Mouse (Mus musculus) myocyte (in vitro differentiated cells): Measurements from ENCODE around the gene Scoc. TPM values are rescaled to one million over a fixed set of nuclear protein-coding genes. Genes with fewer than 3 reads are reported as not detected.

Experiments used
- H3K27me3 ChIP-seq: one replicate; pipeline ENCODE4 v1.6.1; 2011; ENCODE audit not compliant: control insufficient read depth, insufficient read depth, insufficient read length
- H3K36me3 ChIP-seq: one replicate; pipeline ENCODE4 v1.6.1; 2011; ENCODE audit not compliant: control insufficient read depth, insufficient read depth
- H3K4me2 ChIP-seq: one replicate; pipeline ENCODE4 v1.6.1; 2011; ENCODE audit warnings: low read depth, control low read depth
- H3K4me3 ChIP-seq: one replicate; pipeline ENCODE4 v1.5.1; 2011; ENCODE audit warnings: mild to moderate bottlenecking, control low read depth, moderate library complexity
- H3K79me2 ChIP-seq: one replicate; pipeline ENCODE4 v1.6.1; 2011; ENCODE audit not compliant: control insufficient read depth, insufficient read depth
- H3ac ChIP-seq: one replicate; pipeline ENCODE4 v1.6.1; 2011; ENCODE audit not compliant: control insufficient read depth, insufficient read length
- CEBPB ChIP-seq: IDR thresholded peaks from 2 replicates; pipeline ENCODE4 v1.6.1; 2011; ENCODE audit warnings: mild to moderate bottlenecking, moderate library complexity; ENCODE audit not compliant: poor library complexity, insufficient read depth, severe bottlenecking
- E2F4 ChIP-seq: IDR thresholded peaks from one replicate; pipeline ENCODE4 v1.6.1; 2011; ENCODE audit warnings: mild to moderate bottlenecking, control low read depth, moderate library complexity; ENCODE audit not compliant: insufficient read depth
- MAX ChIP-seq: IDR thresholded peaks from one replicate; pipeline ENCODE4 v1.6.1; 2011; ENCODE audit warnings: low read depth, mild to moderate bottlenecking, control low read depth
- MYOD1 ChIP-seq, 3 experiments: IDR thresholded peaks; one replicate each; pipeline ENCODE4 v1.6.1; 2011; ENCODE audit warnings: control low read depth in 2 of 3, low read depth in 2 of 3, mild to moderate bottlenecking in 2 of 3, moderate library complexity in 1 of 3; ENCODE audit not compliant: insufficient read length in 2 of 3, control insufficient read depth in 1 of 3
- MYOG ChIP-seq, 3 experiments: IDR thresholded peaks; one replicate each; pipeline ENCODE4 v1.6.1; 2011; ENCODE audit warnings: control low read depth in 2 of 3, low read depth in 2 of 3, mild to moderate bottlenecking in 2 of 3; ENCODE audit not compliant: insufficient read length in 2 of 3, control insufficient read depth in 1 of 3, insufficient read depth in 1 of 3
- POLR2A ChIP-seq: IDR thresholded peaks from one replicate; pipeline ENCODE4 v1.6.1; 2011; ENCODE audit warnings: low read depth, mild to moderate bottlenecking, control low read depth, moderate library complexity; ENCODE audit not compliant: insufficient read length
- POLR2AphosphoS2 ChIP-seq: IDR thresholded peaks from one replicate; pipeline ENCODE4 v1.6.1; 2011; ENCODE audit warnings: low read depth, control low read depth; ENCODE audit not compliant: insufficient read length
- REST ChIP-seq: IDR thresholded peaks from one replicate; pipeline ENCODE4 v1.6.1; 2011; ENCODE audit warnings: mild to moderate bottlenecking, control low read depth, moderate library complexity; ENCODE audit not compliant: insufficient read depth, insufficient read length
- SRF ChIP-seq: IDR thresholded peaks from one replicate; pipeline ENCODE4 v1.6.1; 2011; ENCODE audit warnings: low read depth; ENCODE audit not compliant: control insufficient read depth, insufficient read length
- TCF12 ChIP-seq: IDR thresholded peaks from one replicate; pipeline ENCODE4 v1.6.1; 2011; ENCODE audit warnings: mild to moderate bottlenecking, control low read depth; ENCODE audit not compliant: poor library complexity, insufficient read depth, severe bottlenecking
- TCF3 ChIP-seq: IDR thresholded peaks from one replicate; pipeline ENCODE4 v1.6.1; 2011; ENCODE audit warnings: low read depth, control low read depth; ENCODE audit not compliant: insufficient read length
- USF1 ChIP-seq: IDR thresholded peaks from one replicate; pipeline ENCODE4 v1.6.1; 2011; ENCODE audit warnings: low read depth, mild to moderate bottlenecking, control low read depth, moderate library complexity
- polyA plus RNA-seq: library from polyadenylated mRNA; unstranded; fragments of >200 nt; fragmentation: generic; extraction: Trizol; gene quantifications from one replicate; pipeline ENCODE4 v1.2.1, GENCODE M21; 2012; ENCODE audit warnings: missing spikeins

Gene Scoc
- polyA plus RNA-seq, 1 experiment = 22.4 TPM

GRCm38 (mm10) chr8:83421354-83421753 is 36.8 kb downstream of the Scoc start:
- no peak overlapping the region for H3ac ChIP-seq
- TF ChIP-seq E2F4 = no peak
- no peak for TF ChIP-seq SRF
- no peak for TF ChIP-seq CEBPB
- no peak for TF ChIP-seq TCF3
- TF ChIP-seq MAX = no peak
- no peak for TF ChIP-seq TCF12
- no peak for TF ChIP-seq USF1
- TF ChIP-seq POLR2AphosphoS2 = no peak
- TF ChIP-seq REST = no peak
- TF ChIP-seq MYOD1 (IDR thresholded peaks at IDR 0.05; ENCODE audit: control insufficient read depth in 1 of 3, insufficient read length in 2 of 3, low read depth in 2 of 3) = no peak
- TF ChIP-seq MYOG (IDR thresholded peaks at IDR 0.05; ENCODE audit: control insufficient read depth in 1 of 3, insufficient read depth in 1 of 3, insufficient read length in 2 of 3, low read depth in 2 of 3) = no peak
- no peak overlapping the region for H3K4me3 ChIP-seq
- no peaks in the 10 kb centered on the region for H3K36me3 ChIP-seq
- H3K79me2 ChIP-seq = no peaks in the 10 kb centered on the region
- H3K4me2 ChIP-seq = no peak overlapping the region
- H3K27me3 ChIP-seq = peaks cover 9% of the 10 kb centered on the region

GRCm38 (mm10) chr8:83418805-83419516 is 39.2 kb downstream of the Scoc start:
- Histone ChIP-seq H3K4me3 (no peak overlapping the region), H3K27me3 (peaks cover 13% of the 10 kb centered on the region), H3K36me3 (no peaks in the 10 kb centered on the region), H3ac (no peak overlapping the region), H3K79me2 (no peaks in the 10 kb centered on the region), H3K4me2 (no peak overlapping the region)
- TF ChIP-seq TCF12 (no peak), REST (no peak), POLR2A (no peak), MYOG (IDR thresholded peaks at IDR 0.05; ENCODE audit: control insufficient read depth in 1 of 3, insufficient read depth in 1 of 3, insufficient read length in 2 of 3, low read depth in 2 of 3) (no peak), POLR2AphosphoS2 (no peak), TCF3 (no peak)

GRCm38 (mm10) chr8:83417970-83418369 is 40.2 kb downstream of the Scoc start:
- Histone ChIP-seq H3K27me3 (peaks cover 7% of the 10 kb centered on the region), H3K36me3 (no peaks in the 10 kb centered on the region), H3ac (no peak overlapping the region), H3K79me2 (no peaks in the 10 kb centered on the region), H3K4me2 (no peak overlapping the region), H3K4me3 (no peak overlapping the region)
- TF ChIP-seq E2F4 (no peak), TCF3 (no peak), POLR2AphosphoS2 (no peak), TCF12 (no peak), SRF (no peak), REST (no peak), MYOD1 (IDR thresholded peaks at IDR 0.05; ENCODE audit: control insufficient read depth in 1 of 3, insufficient read length in 2 of 3, low read depth in 2 of 3) (no peak)

- TF ChIP-seq REST (no peak), USF1 (no peak), TCF3 (no peak), CEBPB (no peak), MAX (no peak)
- no peak overlapping the region for H3ac ChIP-seq
- H3K27me3 ChIP-seq = peaks cover 7% of the 10 kb centered on the region
- no peak overlapping the region for H3K4me3 ChIP-seq
- no peak overlapping the region for H3K4me2 ChIP-seq
- H3K79me2 ChIP-seq = no peaks in the 10 kb centered on the region
- H3K36me3 ChIP-seq = no peaks in the 10 kb centered on the region
Observed at GRCm38 (mm10) chr8:83416878-83417277, 41.3 kb downstream of the Scoc start.

GRCm38 (mm10) chr8:83408496-83408895 is 49.7 kb downstream of the Scoc start:
- H3K27me3 ChIP-seq = peaks cover 6% of the 10 kb centered on the region
- no peak overlapping the region for H3K4me2 ChIP-seq
- H3K79me2 ChIP-seq = no peaks in the 10 kb centered on the region
- no peak for TF ChIP-seq MAX
- TF ChIP-seq POLR2AphosphoS2 = no peak
- no peak for TF ChIP-seq TCF3
- TF ChIP-seq MYOG (IDR thresholded peaks at IDR 0.05; ENCODE audit: control insufficient read depth in 1 of 3, insufficient read depth in 1 of 3, insufficient read length in 2 of 3, low read depth in 2 of 3) = no peak
- no peak for TF ChIP-seq E2F4
- TF ChIP-seq USF1 = no peak
- TF ChIP-seq CEBPB = no peak
- no peak for TF ChIP-seq POLR2A
- TF ChIP-seq SRF = no peak
- TF ChIP-seq MYOD1 (IDR thresholded peaks at IDR 0.05; ENCODE audit: control insufficient read depth in 1 of 3, insufficient read length in 2 of 3, low read depth in 2 of 3) = no peak
- no peak for TF ChIP-seq REST
- no peak for TF ChIP-seq TCF12
- H3K4me3 ChIP-seq = no peak overlapping the region
- H3K36me3 ChIP-seq = no peaks in the 10 kb centered on the region
- no peak overlapping the region for H3ac ChIP-seq

GRCm38 (mm10) chr8:83406836-83407235 is 51.4 kb downstream of the Scoc start:
- H3K27me3 ChIP-seq = peaks cover 9% of the 10 kb centered on the region
- no peaks in the 10 kb centered on the region for H3K36me3 ChIP-seq
- no peaks in the 10 kb centered on the region for H3K79me2 ChIP-seq
- H3K4me2 ChIP-seq = peak overlapping the region; percentile 6
- TF ChIP-seq TCF12 = no peak
- no peak for TF ChIP-seq USF1
- no peak for TF ChIP-seq E2F4
- no peak for TF ChIP-seq SRF
- no peak for TF ChIP-seq TCF3
- TF ChIP-seq POLR2A = no peak
- no peak for TF ChIP-seq REST
- TF ChIP-seq MYOD1 (IDR thresholded peaks at IDR 0.05; ENCODE audit: control insufficient read depth in 1 of 3, insufficient read length in 2 of 3, low read depth in 2 of 3) = no peak
- TF ChIP-seq CEBPB = no peak
- no peak for TF ChIP-seq POLR2AphosphoS2
- no peak for TF ChIP-seq MYOG (IDR thresholded peaks at IDR 0.05; ENCODE audit: control insufficient read depth in 1 of 3, insufficient read depth in 1 of 3, insufficient read length in 2 of 3, low read depth in 2 of 3)
- no peak for TF ChIP-seq MAX
- H3ac ChIP-seq = no peak overlapping the region
- no peak overlapping the region for H3K4me3 ChIP-seq
